Mouse (Mus musculus) induced T-regulatory cell, adult 2 months (primary cell): ENCODE results near the gene Ddx56.
"Not testable (repeated sequence)": the region's sequence is repeated elsewhere in the genome, so short reads cannot be mapped to it uniquely, and the experiment has no call there.

Source experiments
- DNase-seq: peaks from one replicate; pipeline ENCODE4 v3.0.0-alpha.2; 2012; ENCODE audit warnings: low read depth

Gene Ddx56

DNA sequence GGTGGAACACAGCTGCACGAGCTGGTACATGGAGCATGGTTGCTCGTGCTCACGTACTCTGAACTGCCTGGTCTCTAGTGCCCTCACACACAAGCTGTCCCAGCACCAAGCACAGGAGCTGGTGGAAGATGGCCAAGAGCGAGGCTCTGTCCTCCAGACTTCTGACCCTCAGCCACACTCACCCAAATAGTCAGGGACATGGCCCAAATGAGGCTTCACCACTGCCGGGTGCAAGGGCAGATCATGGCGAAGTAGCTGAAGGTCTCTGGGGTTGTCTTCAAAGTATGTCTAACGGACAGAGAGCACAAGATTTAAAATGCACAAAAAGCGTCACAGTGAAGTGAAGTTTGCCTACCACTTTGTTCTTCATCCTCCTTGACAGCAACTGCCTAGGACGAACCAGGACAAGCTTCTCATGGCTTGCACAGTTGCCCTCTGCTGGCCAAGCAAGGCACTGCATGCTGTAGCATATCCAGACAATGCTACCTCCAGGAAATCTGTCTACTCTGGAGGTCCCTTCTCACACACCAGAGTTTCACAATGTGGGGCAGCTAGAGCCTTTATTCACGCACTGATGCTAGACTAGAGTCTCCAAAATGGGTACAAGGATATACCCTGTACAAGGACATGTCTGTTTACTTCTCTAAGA, 6.0 kb downstream of the Ddx56 start:
- peak; percentile 85 for DNase-seq

GRCm38 (mm10) chr11:6259413-6259812, 8.2 kb downstream of the Ddx56 start:
- DNase-seq: no peak

DNA sequence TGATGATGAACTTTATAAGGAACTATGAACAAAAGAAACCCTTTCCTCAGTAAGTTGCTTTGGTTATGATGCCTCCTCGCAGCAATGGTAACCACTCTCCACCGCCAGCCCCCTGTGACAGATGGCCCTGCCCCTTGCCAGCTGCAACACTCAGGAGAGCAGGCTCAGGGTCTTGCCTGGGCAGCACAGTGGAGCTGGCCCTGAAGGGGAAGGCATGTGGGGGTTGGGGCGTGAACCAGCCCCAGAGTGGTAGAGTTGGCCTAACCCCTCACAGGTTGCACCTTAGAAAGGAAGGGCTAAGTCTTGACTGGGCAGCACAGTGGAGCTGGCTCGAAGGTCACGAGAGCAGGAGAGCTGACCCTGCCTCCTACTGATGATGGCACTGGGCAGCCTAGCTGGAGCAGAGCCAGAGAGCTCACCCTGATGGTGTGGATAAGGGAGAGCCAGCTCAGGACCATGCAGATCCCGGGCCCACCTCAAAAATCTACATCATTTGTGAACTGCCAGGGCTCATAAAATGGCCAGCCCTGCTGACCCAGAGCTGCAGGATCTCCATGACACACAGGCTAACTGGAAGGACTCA, 11.0 kb downstream of the Ddx56 start:
- no peak for DNase-seq

DNA sequence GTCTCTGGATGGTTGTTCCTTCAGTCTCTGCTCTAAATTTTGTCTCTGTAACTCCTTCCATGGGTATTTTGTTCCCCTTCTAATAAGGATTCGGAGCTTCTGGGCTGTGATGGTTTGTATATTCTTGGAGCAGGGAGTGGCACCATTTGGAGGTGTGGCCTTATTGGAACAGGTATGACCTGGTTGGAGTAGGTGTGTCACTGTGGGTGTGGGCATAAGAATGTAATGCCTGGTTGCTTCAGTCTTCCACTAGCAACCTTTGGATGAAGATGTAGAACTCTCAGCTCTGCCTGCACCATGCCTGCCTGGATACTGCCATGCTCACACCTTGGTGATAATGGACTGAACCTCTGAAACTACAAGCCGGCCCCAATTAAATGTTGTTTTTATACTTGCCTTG, 13.0 kb downstream of the Ddx56 start:
- not testable (repeated sequence) for DNase-seq

- DNase-seq: no peak
Observed at GRCm38 (mm10) chr11:6252824-6253223, 14.7 kb downstream of the Ddx56 start.

GRCm38 (mm10) chr11:6252248-6252647, 15.3 kb downstream of the Ddx56 start:
- DNase-seq: no peak

DNA sequence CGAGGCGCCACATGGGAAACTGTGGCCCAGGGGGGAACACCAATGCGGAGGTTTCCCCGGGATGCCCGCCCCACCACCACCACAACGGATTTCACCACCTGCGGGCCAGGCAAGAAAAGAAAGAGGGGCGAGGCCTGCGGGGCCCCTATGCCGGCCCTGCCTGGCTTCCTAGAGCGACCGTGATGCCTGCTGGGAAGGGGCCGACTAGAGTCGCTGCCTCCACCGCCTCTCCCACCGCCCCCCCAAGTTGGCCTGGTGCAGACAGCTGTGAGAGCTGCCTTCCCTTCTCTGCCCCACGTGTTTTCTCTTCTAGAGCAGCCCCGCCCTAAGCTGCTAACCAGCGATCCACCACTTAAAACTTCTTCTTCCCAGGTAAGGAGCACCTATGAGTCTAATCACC, 22.9 kb downstream of the Ddx56 start:
- no peak for DNase-seq

GRCm38 (mm10) chr11:6233025-6233424, 34.5 kb downstream of the Ddx56 start:
- no peak for DNase-seq

DNA sequence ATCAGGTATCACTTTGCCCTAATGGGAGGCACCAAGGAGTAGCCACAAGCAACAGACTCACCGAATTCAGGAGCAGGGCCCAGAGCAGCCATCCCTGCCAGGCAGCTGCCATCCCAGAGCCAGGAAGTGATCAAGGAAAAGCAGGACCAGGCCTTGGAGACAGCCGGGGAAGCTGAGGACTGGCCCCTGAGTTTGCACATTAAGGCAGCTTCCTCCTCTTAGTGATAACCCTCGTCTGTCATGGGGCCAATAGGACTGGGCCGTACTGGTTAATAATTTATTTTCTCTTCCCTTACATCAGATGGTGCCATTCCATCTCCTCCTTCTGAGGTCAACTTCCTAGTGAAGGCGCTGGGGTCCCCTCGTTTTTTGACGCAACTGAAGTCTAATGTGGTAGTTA, 37.6 kb downstream of the Ddx56 start, which contains the start of gene Npc1l1:
Npc1l1 (minus strand) TSS at position 132 of the 400 bp plus-strand sequence.
- no peak for DNase-seq

- DNase-seq: no peak
Observed at GRCm38 (mm10) chr11:6224541-6225229, 42.9 kb downstream of the Ddx56 start.

DNA sequence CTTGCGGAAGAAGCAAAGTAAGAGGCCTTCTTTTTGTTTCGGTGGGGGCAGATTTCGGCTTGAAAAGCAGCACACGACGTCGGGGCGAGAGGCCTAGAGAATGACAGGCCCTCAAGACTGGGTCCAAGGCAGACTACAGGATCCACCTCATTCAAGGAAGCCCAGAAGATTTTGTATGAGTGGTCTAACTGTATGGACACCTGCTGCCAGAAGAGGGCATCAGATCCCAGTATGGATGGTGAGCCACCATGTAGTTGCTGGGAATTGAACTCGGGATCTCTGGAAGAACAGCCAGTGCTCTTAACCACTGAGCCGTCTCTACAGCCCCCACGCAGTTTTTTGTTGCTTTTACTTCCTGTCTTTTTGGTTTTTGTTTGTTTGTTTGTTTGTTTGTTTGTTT, 45.4 kb downstream of the Ddx56 start:
- no peak for DNase-seq

DNA sequence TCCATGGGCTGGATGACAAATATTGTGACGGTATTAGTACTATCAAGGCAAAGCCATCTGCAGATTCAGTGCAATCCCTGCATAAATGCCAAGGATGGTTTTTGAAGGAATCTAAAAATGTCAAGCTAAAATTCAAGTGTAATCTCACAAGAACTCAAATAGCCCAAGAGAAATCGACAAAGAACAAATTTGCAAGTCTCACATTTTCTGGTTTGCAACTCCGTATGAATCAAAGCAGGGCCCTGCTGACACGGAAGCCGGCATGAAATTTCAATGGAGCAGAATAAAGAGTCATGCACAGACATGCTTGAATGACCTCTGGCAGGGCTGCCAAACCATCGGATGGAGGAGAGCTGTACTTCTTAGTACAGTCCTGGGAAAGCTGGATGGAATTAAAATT, 47.6 kb downstream of the Ddx56 start:
- DNase-seq: no peak

- DNase-seq: no peak
Observed at GRCm38 (mm10) chr11:6218189-6218896, 49.2 kb downstream of the Ddx56 start.

DNA sequence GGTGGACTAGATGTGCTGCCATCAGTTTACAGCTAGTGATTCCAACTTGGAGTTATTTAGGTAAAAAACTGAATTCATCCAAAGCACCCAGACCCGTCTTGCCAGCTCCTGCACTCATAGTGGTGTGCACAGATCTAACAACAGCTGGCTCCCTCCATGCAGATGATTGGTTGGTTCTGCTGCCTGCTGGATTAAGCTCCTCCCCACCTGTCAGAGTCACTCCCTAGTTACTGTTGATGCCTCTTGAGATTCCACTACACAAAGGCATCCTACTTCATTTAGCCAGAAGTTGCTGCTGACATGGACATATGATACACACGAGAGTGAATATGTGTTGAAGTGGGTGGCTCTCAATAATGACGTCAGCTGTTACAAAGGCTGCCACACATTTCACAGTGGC, 50.7 kb downstream of the Ddx56 start:
- DNase-seq: no peak
